Mouse (Mus musculus): Measurements from ENCODE around the gene Stx8. TPM values are rescaled to one million over a fixed set of nuclear protein-coding genes. Genes with fewer than 3 reads are reported as not detected.
A peak's percentile ranks its signal among the peaks of the same experiment; 100 is the strongest.

The Stx8 gene
- total RNA-seq (2022), result 10 to 100 TPM; 27.4 to 41.6 (median 32.4) TPM

GRCm38 (mm10) chr11:67965905-67966878, at the start of gene Stx8:
TSS of gene Stx8 (plus strand) at chr11:67966193.
- peak; percentile 81 to 97 for DNase-seq (ENCODE audit: low spot score in 2 of 2)

- no peak for DNase-seq (ENCODE audit: low spot score in 2 of 2)
Measured at GRCm38 (mm10) chr11:67917126-67917525, 48.9 kb upstream of the Stx8 start.

GRCm38 (mm10) chr11:67919593-67919992, 46.4 kb upstream of the Stx8 start:
- DNase-seq (ENCODE audit: low spot score in 2 of 2), result no peak

- no peak for DNase-seq (ENCODE audit: low spot score in 2 of 2)
Measured at GRCm38 (mm10) chr11:67920226-67920960, 45.6 kb upstream of the Stx8 start.

- peak; percentile 10 to 21 for DNase-seq (ENCODE audit: low spot score in 2 of 2)
Measured at GRCm38 (mm10) chr11:67921091-67921826, 44.7 kb upstream of the Stx8 start.

- no peak for DNase-seq (ENCODE audit: low spot score in 2 of 2)
Measured at GRCm38 (mm10) chr11:67921827-67922754, 43.9 kb upstream of the Stx8 start, which contains the start of gene Usp43. TSS of gene Usp43 (minus strand) at chr11:67922153.

GRCm38 (mm10) chr11:67922755-67923125, 43.3 kb upstream of the Stx8 start:
- peak in 1 of 2 experiments; percentile 14 for DNase-seq (ENCODE audit: low spot score in 2 of 2)

GRCm38 (mm10) chr11:67923720-67924119, 42.3 kb upstream of the Stx8 start:
- DNase-seq (ENCODE audit: low spot score in 2 of 2), result no peak

- peak in 1 of 2 experiments; percentile 29 for DNase-seq (ENCODE audit: low spot score in 2 of 2)
Measured at GRCm38 (mm10) chr11:67925000-67925399, 41.0 kb upstream of the Stx8 start.

GRCm38 (mm10) chr11:67926348-67927055, 39.5 kb upstream of the Stx8 start:
- no peak for DNase-seq (ENCODE audit: low spot score in 2 of 2)

GRCm38 (mm10) chr11:67932156-67932555, 33.8 kb upstream of the Stx8 start:
- DNase-seq (ENCODE audit: low spot score in 2 of 2), result no peak

- DNase-seq (ENCODE audit: low spot score in 2 of 2), result no peak
Measured at GRCm38 (mm10) chr11:67948229-67948628, 17.8 kb upstream of the Stx8 start.

- DNase-seq (ENCODE audit: low spot score in 2 of 2), result no peak
Measured at GRCm38 (mm10) chr11:67949475-67949874, 16.5 kb upstream of the Stx8 start.

- no peak for DNase-seq (ENCODE audit: low spot score in 2 of 2)
Measured at GRCm38 (mm10) chr11:67953604-67954003, 12.4 kb upstream of the Stx8 start.

- DNase-seq (ENCODE audit: low spot score in 2 of 2), result no peak
Measured at GRCm38 (mm10) chr11:67954413-67954812, 11.6 kb upstream of the Stx8 start.

- no peak for DNase-seq (ENCODE audit: low spot score in 2 of 2)
Measured at GRCm38 (mm10) chr11:67964110-67964509, 1.9 kb upstream of the Stx8 start.

- peak; percentile 72 to 83 for DNase-seq (ENCODE audit: low spot score in 2 of 2)
Measured at GRCm38 (mm10) chr11:67965242-67965883, 630 bp upstream of the Stx8 start, which contains the start of gene Cfap52. TSS of gene Cfap52 (minus strand) at chr11:67965651.

GRCm38 (mm10) chr11:67967831-67968230, 1.8 kb downstream of the Stx8 start:
- DNase-seq (ENCODE audit: low spot score in 2 of 2), result no peak

GRCm38 (mm10) chr11:67972606-67973005, 6.6 kb downstream of the Stx8 start:
- DNase-seq (ENCODE audit: low spot score in 2 of 2), result no peak
